Mouse (Mus musculus): Measurements from ENCODE around the gene Nup214. TPM values are rescaled to one million over a fixed set of nuclear protein-coding genes. Genes with fewer than 3 reads are reported as not detected.
A peak's percentile ranks its signal among the peaks of the same experiment; 100 is the strongest.

Gene Nup214
- polyA plus RNA-seq, 1 experiment from 2014 or later = 72.7 TPM

DNA sequence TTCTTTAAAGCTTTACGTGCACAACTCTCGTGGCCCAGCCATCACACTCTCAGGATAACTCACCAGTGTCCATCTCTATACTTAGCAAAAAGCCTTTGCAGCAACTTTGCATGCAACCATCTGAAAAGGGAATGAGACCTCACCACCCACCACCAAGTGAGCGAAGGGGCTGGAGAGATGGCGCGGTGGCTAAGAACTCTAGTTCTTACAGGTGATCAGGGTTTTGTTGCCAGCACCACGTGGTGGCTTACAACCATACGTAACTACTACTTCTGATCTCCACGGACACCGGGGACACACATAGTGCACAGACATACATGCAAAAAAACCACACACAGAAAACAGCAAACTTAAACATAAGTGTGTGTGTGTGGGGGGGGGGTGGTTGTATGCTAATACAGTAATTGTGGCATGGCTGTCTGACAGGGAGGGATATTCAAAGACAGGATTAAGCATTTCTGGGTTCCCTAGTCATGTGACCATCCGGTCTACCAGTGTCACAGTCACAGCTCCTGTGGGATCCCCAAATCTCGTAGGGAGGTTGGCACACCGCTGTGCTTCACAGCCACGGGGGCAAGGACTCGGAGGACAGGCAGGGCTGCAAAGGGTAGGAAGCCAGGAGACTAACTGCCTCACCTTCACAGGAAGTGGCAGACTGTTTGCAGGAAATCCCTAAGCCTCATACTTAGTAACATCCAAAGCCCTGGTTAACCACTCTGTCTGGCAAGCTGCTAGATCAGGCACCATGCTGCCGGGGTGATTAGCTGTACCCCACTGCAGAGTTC is 88.6 kb downstream of the Nup214 start:
- 89% methylated on average over 15 of the region's 15 CpGs for WGBS

DNA sequence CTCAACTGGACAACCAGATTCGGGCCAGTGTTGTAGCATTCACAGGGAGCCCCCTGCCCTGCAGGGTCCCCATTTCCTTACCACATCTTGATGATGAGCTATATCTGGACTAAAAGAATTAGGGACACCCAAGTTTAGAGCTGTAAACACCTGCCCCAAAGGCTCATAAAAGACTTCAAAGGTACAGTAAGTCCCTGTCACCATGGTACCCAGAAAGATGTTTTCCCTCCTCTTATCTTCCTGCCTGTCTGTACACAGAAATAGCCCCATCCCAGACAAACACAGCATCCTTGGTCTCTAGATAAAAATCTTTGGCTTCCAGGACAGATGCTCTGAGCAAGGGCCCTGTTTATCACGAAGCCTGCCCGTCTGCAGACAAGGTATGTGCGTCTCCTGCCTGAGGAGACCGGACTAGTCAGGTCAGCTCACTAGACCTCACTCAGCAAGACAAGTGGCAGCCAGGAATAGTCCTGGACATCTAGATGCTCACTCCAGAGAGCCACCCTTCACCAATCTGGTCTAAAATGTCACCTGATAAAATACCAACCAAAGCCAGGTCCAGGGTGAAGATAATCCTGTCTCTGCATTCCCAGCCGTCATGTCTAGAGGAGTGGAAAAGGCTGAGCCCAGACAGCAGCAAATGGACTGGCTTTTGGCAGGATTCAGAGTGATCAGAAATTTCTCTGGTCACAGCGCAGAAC is 89.4 kb downstream of the Nup214 start:
- Histone ChIP-seq H3K4me3 (ENCODE audit: low read depth, low read length) (no peak overlapping the region), H3K27ac (ENCODE audit: low read depth, low read length) (no peak overlapping the region), H3K4me1 (ENCODE audit: control insufficient read depth, insufficient read depth, low read length) (no peaks in the 10 kb centered on the region), H3K27me3 (ENCODE audit: control insufficient read depth, insufficient read depth, low read length) (no peaks in the 10 kb centered on the region), H3K36me3 (ENCODE audit: control insufficient read depth, insufficient read depth, low read length) (no peaks in the 10 kb centered on the region), H3K9me3 (ENCODE audit: control insufficient read depth, low read length) (no peaks in the 10 kb centered on the region), H3K4me2 (ENCODE audit: low read depth) (no peak overlapping the region), H3K9ac (ENCODE audit: low read length) (no peak overlapping the region)
- no peak for ATAC-seq (ENCODE audit: insufficient read depth, low FRiP score, low TSS enrichment)
- WGBS = 90% methylated on average over 7 of the region's 7 CpGs
- DNase-seq (ENCODE audit: low spot score) = no peak

More for the DNA sequence above, 88.6 kb downstream of the Nup214 start:
- H3K36me3 ChIP-seq (ENCODE audit: control insufficient read depth, insufficient read depth, low read length) = no peaks in the 10 kb centered on the region
- ATAC-seq (ENCODE audit: insufficient read depth, low FRiP score, low TSS enrichment) (no peak), DNase-seq (ENCODE audit: low spot score) (no peak)
- no peaks in the 10 kb centered on the region for H3K4me1 ChIP-seq (ENCODE audit: control insufficient read depth, insufficient read depth, low read length)
- no peaks in the 10 kb centered on the region for H3K9me3 ChIP-seq (ENCODE audit: control insufficient read depth, low read length)
- no peak overlapping the region for H3K4me3 ChIP-seq (ENCODE audit: low read depth, low read length)
- H3K9ac ChIP-seq (ENCODE audit: low read length) = no peak overlapping the region
- H3K27me3 ChIP-seq (ENCODE audit: control insufficient read depth, insufficient read depth, low read length) = no peaks in the 10 kb centered on the region
- no peak overlapping the region for H3K4me2 ChIP-seq (ENCODE audit: low read depth)
- no peak overlapping the region for H3K27ac ChIP-seq (ENCODE audit: low read depth, low read length)

DNA sequence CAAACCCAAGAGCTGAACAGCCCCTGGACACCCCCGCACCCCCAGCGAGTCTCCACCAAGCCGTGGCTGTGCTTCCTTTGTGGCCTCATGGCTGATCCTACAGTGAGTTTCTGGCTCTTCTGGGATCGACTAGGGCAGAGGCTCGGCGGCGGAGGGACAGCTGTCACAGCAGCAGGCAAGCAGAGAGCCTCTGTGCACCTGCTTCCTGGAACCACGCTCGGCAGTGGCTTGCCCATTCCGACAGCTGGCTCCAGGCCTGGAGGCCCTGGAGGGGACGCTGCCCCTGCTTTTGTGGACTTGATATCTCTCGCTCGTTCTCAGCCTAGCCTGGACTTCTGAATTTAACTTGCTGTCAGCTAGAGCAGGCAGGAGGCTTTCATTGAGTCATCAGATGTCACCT is 90.7 kb downstream of the Nup214 start:
- Histone ChIP-seq H3K9me3 (ENCODE audit: control insufficient read depth, low read length) (no peaks in the 10 kb centered on the region), H3K27me3 (ENCODE audit: control insufficient read depth, insufficient read depth, low read length) (no peaks in the 10 kb centered on the region), H3K27ac (ENCODE audit: low read depth, low read length) (no peak overlapping the region), H3K4me1 (ENCODE audit: control insufficient read depth, insufficient read depth, low read length) (no peaks in the 10 kb centered on the region), H3K9ac (ENCODE audit: low read length) (no peak overlapping the region), H3K4me2 (ENCODE audit: low read depth) (no peak overlapping the region), H3K4me3 (ENCODE audit: low read depth, low read length) (no peak overlapping the region), H3K36me3 (ENCODE audit: control insufficient read depth, insufficient read depth, low read length) (no peaks in the 10 kb centered on the region)
- DNase-seq (ENCODE audit: low spot score) = peak; percentile 24
- no peak for ATAC-seq (ENCODE audit: insufficient read depth, low FRiP score, low TSS enrichment)
- WGBS = 65% methylated on average over 13 of the region's 13 CpGs

DNA sequence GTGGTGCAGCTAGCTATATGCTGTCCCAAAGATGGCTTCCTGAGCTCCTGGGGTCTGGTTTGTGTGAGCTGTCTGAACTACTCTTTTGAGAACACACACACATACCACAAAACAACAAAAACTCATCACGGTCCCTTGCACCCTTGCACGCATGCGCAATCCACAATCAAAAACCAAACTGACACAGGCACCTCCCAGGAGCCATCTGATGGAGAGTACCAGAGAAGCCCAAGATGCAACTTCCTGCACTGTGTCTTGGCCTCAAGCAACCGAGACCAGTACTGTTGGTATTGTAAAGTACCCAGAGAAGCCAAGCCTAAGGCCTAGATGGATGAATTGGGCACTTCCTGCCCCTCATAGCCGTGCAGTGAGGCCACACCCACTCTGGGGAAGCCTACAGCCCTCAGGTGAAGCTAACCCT is 91.1 kb downstream of the Nup214 start:
- Histone ChIP-seq H3K4me3 (ENCODE audit: low read depth, low read length) (no peak overlapping the region), H3K4me2 (ENCODE audit: low read depth) (no peak overlapping the region), H3K9ac (ENCODE audit: low read length) (no peak overlapping the region), H3K27me3 (ENCODE audit: control insufficient read depth, insufficient read depth, low read length) (no peaks in the 10 kb centered on the region), H3K36me3 (ENCODE audit: control insufficient read depth, insufficient read depth, low read length) (no peaks in the 10 kb centered on the region), H3K4me1 (ENCODE audit: control insufficient read depth, insufficient read depth, low read length) (no peaks in the 10 kb centered on the region), H3K27ac (ENCODE audit: low read depth, low read length) (no peak overlapping the region), H3K9me3 (ENCODE audit: control insufficient read depth, low read length) (no peaks in the 10 kb centered on the region)
- ATAC-seq (ENCODE audit: insufficient read depth, low FRiP score, low TSS enrichment) = no peak
- DNase-seq (ENCODE audit: low spot score) = no peak
- WGBS = 84% methylated on average over 5 of the region's 5 CpGs

DNA sequence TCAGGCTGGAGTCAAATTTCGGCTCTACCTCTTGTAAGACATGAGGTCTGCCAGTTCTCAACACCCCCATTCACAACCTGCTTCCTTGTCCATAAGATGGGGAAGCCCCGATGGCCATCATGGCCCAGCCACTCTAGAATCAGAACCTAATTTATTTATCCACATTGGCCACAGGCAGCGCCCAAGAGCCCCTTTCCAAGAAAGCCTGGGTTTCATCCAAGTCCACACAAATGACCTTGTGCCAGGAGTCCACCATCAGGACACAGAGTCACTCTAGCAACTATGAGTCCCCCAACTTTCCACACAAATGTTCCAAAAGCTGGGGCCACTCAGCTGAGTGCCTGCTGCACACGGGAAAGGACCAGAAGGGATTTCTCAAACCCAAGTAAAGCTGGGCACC is 91.8 kb downstream of the Nup214 start:
- Histone ChIP-seq H3K9ac (ENCODE audit: low read length) (no peak overlapping the region), H3K9me3 (ENCODE audit: control insufficient read depth, low read length) (no peaks in the 10 kb centered on the region), H3K36me3 (ENCODE audit: control insufficient read depth, insufficient read depth, low read length) (no peaks in the 10 kb centered on the region), H3K27ac (ENCODE audit: low read depth, low read length) (no peak overlapping the region), H3K27me3 (ENCODE audit: control insufficient read depth, insufficient read depth, low read length) (no peaks in the 10 kb centered on the region), H3K4me2 (ENCODE audit: low read depth) (no peak overlapping the region), H3K4me1 (ENCODE audit: control insufficient read depth, insufficient read depth, low read length) (no peaks in the 10 kb centered on the region), H3K4me3 (ENCODE audit: low read depth, low read length) (no peak overlapping the region)
- 86% methylated on average over 4 of the region's 4 CpGs for WGBS
- no peak for ATAC-seq (ENCODE audit: insufficient read depth, low FRiP score, low TSS enrichment)
- no peak for DNase-seq (ENCODE audit: low spot score)

DNA sequence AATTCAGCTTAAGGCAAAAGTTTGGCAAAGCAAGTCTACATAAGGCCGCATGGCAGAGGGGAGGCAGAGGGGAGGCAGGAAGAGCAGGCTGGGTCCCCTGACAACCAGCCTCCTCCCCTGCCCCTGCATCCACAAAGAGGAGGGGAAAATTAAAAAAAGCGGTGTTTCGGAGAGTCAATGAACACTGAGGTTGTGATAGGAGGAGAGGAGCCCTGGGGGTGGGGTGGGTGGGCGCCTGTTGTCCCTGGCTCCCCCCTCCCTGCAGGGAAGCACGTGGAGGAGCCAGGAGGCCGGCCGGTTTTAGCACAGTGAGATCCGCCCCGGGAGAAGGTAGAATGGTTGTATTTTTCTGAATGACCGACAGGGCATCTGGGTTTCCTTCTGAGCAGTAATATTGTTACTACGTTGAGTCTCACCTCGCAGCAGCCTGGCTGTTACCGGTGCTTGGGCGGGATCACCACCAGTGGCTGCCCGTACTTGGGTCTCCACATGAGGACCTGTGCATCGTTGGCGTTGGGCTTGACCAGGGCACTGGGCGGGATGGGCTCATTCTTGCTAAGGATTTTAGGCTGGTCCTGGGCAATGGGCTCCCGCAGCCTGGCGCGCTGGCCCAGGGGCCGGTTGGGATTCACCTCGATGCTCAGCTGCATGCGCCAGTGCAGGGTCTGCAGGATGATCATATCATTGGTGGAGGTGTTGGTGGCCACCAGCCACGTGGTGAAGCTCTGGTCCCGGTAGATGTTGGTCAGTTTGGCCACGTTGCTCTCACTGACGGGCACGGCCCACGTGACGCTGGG is 94.8 kb downstream of the Nup214 start:
- 55% methylated on average over 31 of the region's 31 CpGs for WGBS
- H3K27ac ChIP-seq (ENCODE audit: low read depth, low read length) = no peak overlapping the region
- no peaks in the 10 kb centered on the region for H3K9me3 ChIP-seq (ENCODE audit: control insufficient read depth, low read length)
- H3K27me3 ChIP-seq (ENCODE audit: control insufficient read depth, insufficient read depth, low read length) = no peaks in the 10 kb centered on the region
- no peaks in the 10 kb centered on the region for H3K4me1 ChIP-seq (ENCODE audit: control insufficient read depth, insufficient read depth, low read length)
- no peak overlapping the region for H3K9ac ChIP-seq (ENCODE audit: low read length)
- ATAC-seq (ENCODE audit: insufficient read depth, low FRiP score, low TSS enrichment) (no peak), DNase-seq (ENCODE audit: low spot score) (no peak)
- H3K36me3 ChIP-seq (ENCODE audit: control insufficient read depth, insufficient read depth, low read length) = no peaks in the 10 kb centered on the region
- H3K4me3 ChIP-seq (ENCODE audit: low read depth, low read length) = no peak overlapping the region
- no peak overlapping the region for H3K4me2 ChIP-seq (ENCODE audit: low read depth)

DNA sequence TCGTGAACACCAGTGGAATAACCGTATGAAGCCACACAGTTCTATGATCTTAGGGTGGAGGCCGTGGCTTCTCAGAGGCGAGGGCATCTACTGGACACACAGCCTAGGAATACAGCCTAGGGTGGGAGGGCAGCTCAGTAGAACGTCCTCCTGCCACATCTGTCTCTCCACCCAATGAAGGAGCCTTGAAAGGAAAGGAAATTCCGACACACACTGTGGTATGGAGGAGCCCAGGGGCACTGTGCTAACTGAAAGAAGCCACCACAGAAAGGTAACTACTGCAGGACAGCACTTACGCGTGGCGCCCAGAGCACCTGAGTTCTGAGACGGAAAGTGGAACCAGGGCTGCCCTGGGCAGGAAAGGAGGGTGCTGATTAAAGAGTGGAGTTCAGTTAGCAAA is 96.5 kb downstream of the Nup214 start:
- 91% methylated on average over 10 of the region's 10 CpGs for WGBS
- Histone ChIP-seq H3K4me2 (ENCODE audit: low read depth) (no peak overlapping the region), H3K4me1 (ENCODE audit: control insufficient read depth, insufficient read depth, low read length) (no peaks in the 10 kb centered on the region), H3K27me3 (ENCODE audit: control insufficient read depth, insufficient read depth, low read length) (no peaks in the 10 kb centered on the region), H3K9ac (ENCODE audit: low read length) (no peak overlapping the region), H3K36me3 (ENCODE audit: control insufficient read depth, insufficient read depth, low read length) (no peaks in the 10 kb centered on the region), H3K9me3 (ENCODE audit: control insufficient read depth, low read length) (no peaks in the 10 kb centered on the region), H3K4me3 (ENCODE audit: low read depth, low read length) (no peak overlapping the region), H3K27ac (ENCODE audit: low read depth, low read length) (no peak overlapping the region)
- DNase-seq (ENCODE audit: low spot score) (no peak), ATAC-seq (ENCODE audit: insufficient read depth, low FRiP score, low TSS enrichment) (no peak)

DNA sequence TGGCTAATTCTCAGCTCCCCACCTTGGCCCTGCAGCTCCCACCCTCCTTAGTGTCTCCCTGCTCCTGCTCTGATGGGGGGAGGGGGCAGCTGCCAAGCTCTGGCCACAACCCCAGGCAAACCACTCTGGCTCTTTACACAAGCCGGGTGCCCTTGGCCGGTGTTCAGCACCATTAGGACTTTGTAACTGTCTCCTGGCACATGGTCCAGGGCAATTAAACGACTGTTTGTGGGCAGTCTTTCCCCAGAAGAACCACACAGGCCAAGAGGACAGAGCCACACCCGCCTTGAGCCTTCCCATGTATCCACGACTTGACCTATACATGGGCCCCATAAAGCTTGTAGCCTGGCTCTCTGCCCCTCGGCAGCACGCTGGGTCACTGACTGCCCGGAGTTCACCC is 100.2 kb downstream of the Nup214 start:
- Histone ChIP-seq H3K4me2 (ENCODE audit: low read depth) (no peak overlapping the region), H3K9ac (ENCODE audit: low read length) (no peak overlapping the region), H3K4me3 (ENCODE audit: low read depth, low read length) (no peak overlapping the region), H3K27me3 (ENCODE audit: control insufficient read depth, insufficient read depth, low read length) (no peaks in the 10 kb centered on the region), H3K9me3 (ENCODE audit: control insufficient read depth, low read length) (no peaks in the 10 kb centered on the region), H3K27ac (ENCODE audit: low read depth, low read length) (no peak overlapping the region), H3K36me3 (ENCODE audit: control insufficient read depth, insufficient read depth, low read length) (no peaks in the 10 kb centered on the region), H3K4me1 (ENCODE audit: control insufficient read depth, insufficient read depth, low read length) (no peaks in the 10 kb centered on the region)
- DNase-seq (ENCODE audit: low spot score) = no peak
- 70% methylated on average over 8 of the region's 8 CpGs for WGBS
- no peak for ATAC-seq (ENCODE audit: insufficient read depth, low FRiP score, low TSS enrichment)
